Mouse (Mus musculus) heart, adult 9 months (tissue): Measurements from ENCODE around the gene Cyp46a1.

ENCODE experiments used
- DNase-seq, 2 experiments: peaks; one replicate each; pipeline ENCODE4 v3.0.0; 2022; ENCODE audit warnings: low spot score in 2 of 2

The Cyp46a1 gene

DNA sequence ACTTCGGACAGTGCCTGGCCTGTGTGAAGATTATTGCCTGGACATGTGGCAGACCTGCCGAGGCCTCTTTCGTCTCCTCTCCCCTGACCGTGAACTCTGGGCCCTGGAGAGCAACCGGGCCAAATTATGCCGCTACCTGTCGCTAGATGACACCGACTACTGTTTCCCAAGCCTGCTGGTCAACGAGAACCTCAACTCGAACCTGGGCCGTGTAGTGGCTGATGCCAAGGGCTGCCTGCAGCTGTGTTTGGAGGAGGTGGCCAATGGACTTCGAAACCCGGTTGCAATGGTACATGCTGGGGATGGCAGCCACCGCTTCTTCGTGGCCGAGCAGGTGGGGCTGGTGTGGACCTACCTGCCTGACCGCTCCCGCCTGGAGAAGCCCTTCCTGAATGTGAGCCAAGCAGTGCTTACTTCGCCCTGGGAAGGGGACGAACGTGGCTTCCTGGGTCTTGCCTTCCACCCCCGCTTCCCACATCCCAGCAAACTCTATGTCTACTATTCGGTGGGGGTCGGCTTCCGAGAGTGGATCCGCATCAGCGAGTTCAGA, 22.4 kb upstream of the Cyp46a1 start:
- DNase-seq, result no peak

DNA sequence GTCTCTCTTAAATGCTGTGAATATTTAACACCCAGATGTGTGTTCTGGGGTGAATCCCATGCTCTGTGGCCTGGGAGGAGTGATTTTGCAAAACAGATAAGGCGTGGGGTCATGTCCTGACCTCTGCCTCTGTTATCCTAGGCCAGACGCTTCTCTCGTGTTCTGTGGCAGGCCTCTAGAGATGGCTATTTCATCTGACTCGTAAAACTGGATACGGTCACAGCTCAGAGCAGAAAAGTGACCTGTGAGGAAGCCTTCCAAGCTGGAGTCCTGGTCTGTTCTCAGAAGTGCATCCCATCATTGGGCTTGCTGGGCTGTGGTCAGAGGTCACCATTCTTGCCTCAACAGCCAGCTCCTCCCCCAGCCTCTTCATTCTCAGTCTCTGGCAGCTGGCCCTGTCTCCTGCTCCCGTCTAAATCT, 21.7 kb upstream of the Cyp46a1 start:
- no peak for DNase-seq

DNA sequence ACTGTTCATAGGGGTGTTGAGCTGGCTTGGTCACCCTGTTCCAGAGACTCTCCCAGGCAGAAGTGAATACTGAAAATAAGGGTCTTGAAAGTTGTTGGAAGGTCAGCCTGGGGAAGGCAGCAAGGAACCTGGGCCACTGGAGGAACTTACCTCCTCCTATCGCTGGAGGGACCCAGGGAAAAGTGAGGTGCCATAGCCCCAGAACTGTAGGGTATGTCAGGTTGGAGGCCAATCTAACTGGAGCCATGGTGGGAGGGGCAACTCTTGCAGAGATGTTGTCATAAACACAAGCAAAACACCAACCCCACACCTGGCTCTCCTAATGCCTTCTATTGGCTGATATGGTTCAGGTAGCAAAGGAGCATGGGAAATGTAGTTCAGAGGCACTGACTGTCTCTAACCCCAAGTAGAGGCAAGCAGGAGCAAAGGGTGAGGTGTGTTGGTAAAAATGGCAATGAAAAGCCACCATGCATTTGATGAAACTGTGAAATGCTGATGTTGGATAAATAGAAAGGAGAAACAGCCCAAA, 20.9 kb upstream of the Cyp46a1 start:
- no peak for DNase-seq

DNA sequence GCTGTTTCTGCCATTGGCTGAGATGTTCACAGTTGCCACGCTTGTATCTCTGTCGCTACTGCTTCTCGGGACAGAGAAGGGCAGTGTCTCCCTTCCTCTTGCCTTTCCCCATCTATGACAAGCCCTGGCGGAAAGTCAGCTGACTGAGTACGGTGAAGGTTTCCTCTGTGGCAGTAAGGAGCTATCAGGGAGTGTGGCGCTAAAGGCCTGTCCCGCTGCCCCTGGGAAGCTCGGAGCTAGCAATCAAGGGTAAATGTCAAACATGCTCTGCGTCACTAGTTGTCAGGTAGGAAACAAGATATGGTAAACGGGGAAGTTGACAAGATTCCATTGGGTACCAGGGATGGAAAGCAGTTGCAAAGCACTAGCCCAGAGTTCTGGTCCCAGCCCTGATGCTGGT, 18.4 kb upstream of the Cyp46a1 start:
- no peak for DNase-seq

DNA sequence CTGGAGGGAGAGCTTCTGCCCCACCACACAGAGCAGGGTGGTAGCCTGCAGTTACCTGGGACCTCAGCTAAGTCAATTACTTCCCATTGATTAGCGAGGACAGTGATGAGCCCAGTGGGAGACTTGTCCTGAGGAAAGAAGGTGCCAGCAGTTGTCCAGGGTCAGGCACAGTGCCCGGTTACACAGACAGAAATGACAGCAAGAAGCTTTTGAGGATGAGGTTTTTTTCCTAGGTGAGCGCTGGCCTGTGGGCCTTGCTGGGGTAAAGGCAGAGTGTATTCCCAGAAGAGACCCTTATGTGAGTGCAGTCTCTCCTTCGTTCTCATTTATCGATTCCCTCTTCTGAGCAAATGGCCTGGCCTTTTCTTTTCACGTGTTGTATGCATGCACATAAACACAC, 17.5 kb upstream of the Cyp46a1 start:
- no peak for DNase-seq

DNA sequence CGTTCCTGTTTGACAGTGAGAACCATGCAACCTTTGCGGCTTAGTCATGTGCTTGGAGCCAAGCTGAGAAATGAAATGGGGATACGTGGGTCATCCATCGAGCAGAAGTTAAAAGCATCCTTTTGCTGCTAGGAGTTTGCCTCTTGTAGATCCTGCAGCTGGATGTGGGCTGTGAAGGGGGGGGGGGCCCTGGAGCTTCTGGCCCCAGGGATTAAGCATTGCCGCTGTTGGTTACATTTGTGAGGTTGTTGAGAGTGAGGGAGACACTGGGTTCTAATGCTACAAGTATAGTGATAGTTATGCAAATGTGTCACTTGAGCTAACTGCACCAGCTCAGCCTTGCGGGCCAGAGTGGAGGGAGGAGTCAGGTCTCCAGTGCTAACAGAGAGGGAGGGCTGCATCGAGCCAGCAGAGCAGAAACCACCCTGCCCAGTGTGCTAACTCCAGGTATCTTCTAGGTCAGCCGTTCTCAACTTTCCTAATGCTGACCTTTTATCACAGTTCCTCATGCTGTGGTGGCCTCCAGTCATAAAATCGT, 16.9 kb upstream of the Cyp46a1 start:
- DNase-seq, result no peak

DNA sequence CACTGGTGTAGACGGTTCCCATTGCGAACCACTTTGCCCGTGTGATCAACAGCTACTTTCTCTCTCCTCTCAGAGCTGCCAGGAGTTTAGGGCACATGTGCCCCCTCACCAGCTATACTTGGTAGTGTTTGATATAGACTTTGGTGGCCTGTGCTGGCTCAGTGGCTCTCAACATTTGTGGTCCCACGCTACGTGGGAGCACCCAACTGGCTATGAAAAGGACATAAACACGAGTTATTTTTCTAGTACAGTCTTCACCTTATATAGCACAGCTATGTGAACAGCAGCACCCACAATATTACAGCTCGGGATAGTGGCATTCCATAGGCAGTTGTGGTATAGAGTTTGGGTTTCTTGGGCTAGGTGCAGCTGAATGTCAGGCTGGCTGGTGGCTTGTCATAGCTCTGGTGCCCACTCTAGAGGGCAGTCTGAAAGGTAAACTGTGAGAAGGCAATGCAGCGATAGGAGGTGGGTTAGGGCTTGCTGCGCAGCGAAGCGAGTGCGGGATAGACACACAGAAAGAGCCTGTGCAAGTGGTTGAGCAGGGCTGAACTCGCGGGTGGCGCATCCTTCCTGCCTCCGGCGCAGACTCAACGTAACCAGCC, 16.3 kb upstream of the Cyp46a1 start:
- DNase-seq, result no peak

DNA sequence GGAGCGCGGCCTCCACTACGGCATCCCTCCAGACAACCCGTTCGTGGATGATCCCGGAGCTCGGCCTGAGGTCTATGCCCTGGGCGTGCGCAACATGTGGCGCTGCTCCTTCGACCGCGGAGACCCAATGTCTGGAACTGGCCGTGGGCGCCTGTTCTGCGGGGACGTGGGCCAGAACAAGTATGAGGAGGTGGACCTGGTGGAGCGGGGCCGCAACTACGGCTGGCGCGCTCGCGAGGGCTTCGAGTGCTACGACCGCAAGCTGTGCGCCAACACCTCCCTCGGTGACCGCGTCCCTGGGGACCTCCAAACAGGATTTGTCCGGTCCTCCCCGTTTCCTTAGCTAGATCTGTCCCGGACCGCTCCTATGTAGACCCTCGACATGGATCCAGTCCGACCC, 15.7 kb upstream of the Cyp46a1 start:
- no peak for DNase-seq

DNA sequence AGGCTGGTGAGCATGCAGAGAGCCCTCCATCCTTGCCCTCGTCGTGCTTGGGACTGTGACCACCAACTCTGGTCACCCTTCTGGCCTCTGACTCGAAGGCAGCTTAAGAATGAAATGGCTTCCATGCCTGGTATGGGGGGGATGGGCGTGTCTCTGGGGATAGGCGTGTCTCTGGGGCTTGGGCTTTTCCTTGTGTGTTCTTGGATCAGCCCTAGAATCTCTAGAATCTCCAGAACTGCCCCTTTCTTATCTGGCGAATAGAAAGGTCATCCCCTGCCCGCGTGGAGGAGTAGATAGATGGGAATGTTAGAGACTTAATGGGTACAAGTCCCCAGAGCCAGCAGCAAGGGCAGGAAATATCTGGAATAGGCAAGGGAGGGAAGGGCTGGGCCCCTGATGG, 14.1 kb upstream of the Cyp46a1 start:
- no peak for DNase-seq

DNA sequence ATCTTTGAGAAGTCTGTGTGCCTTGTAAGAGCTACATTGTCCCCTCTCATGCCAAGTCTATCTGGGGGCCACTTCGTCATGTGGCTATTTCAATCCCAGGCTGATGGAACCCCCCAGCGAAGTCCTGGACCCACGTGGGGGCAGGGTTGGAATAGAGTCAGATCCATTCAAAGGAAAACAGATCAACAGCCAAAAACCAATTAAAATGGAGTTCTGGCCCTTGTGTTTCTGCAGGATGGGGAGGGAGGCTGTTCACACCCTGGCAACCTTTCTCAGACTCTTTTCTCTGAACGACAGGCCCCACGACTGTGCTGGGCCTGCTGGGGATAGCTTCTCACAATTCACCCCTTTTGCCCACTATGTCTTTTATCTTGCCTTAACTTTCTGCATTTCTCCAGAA, 7.8 kb upstream of the Cyp46a1 start:
- DNase-seq, result no peak

DNA sequence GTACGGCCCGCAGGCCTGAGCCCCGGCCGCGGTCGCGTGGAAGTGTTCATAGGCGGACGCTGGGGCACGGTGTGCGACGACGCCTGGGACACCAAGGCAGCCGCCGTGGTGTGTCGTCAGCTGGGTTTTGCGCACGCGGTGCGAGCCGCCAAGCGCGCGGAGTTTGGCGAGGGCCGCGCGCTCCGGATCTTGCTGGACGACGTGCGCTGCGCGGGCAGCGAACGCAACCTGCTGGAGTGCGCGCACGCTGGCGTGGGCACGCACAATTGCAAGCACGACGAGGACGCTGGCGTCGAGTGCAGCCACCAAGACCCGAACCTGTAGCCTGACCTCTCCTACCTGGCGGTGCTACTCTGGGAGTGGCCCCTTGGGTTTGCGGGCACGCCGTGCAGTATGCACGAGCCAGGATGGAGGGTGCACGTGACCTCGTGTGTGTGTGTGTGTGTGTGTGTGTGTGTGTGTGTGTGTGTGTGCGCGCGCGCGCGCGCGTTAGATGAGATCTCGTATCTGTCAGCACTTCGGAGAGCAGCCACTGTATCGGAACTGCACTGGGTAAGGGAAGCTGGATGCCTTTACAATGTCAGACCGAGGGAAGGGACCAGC, 6.2 kb upstream of the Cyp46a1 start:
- DNase-seq, result no peak

DNA sequence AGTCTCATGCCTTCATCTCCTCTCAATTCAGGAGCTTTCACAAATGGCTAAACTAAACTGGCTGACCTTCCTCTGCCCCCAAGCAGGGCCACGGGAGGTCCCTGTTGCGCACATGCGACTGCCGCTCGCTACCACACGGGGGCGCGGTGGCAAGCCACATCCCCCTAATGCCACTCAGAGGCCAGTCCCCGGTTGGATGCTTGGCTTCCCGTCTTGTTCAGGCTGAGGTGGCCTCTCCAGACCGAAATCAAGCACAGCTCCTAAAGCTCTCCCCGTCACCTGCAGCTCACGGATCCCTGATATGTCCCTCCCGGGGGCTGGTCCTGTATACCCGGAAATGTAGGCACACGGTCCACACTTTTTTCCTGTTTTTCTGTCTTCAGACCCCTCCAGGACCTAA, 1.1 kb upstream of the Cyp46a1 start:
- peak; percentile 89 to 90 for DNase-seq

DNA sequence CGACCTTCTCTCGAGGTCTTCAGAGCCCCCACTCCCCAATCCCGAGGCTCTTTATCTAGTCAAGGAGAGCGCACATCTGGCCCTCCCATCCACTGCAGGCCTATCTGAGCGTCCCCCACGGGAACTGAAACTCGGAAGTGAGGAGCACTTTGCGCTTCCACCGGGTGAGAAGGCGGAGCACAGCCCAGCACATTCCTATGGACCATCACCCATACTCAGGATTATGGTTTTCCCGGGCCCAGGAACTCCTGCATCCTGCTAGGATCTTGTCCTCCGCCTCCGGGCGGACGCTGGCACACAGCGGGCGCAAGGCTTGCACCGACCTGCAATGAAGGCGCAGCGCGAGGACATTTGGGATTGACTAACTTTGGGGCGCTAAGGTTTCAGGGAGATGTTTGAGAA, 699 bp upstream of the Cyp46a1 start:
- DNase-seq, result peak in 1 of 2 experiments; percentile 49

DNA sequence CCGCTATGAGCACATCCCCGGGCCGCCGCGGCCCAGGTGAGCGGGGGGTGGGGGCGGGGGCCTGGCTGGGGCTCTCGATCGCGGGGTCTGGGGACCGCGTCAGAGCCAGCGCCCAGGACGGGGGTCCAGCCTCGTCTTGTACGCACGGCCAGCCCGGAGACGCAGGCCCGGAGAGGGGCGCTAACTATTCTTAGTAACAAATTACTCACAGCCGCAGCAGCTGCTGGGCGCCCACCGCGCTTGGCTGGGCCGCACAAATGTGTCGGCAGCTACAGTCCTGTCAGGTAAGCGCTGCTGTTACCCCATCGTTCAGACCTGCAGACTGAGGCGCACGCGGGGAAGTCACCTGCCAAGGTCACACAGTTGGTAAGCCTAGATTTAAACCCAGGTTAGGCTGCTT, 348 bp downstream of the Cyp46a1 start:
- no peak for DNase-seq

DNA sequence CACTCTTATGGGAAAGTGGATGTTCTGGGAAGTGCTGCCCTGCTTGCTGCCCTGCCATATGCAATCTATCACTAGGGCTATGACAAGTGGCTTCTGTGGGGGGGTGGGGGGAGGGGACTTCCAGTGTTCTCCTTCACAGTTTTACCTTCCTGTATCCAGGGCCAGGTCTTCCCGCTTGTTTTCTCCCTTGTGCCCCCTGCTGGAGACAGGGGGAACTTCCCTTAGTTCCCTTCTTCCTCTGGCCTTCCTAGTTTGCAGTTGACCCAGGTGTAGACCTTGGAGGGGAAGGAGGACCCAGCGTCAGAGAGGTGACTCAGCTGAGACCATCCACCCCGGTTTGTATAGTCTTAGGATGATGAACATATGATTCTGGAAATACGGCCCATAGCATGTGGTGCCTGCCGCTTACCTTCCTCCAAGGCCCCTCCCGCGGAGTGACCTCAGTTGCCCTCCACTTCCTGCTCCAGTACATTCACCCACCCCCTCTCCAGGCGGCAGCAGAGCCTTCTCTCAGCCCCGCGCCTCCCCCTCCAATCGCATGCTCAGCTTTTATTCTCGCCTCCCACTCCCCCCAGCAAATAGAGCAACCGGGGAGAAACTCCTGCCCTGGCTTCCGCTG, 4.5 kb downstream of the Cyp46a1 start:
- no peak for DNase-seq

DNA sequence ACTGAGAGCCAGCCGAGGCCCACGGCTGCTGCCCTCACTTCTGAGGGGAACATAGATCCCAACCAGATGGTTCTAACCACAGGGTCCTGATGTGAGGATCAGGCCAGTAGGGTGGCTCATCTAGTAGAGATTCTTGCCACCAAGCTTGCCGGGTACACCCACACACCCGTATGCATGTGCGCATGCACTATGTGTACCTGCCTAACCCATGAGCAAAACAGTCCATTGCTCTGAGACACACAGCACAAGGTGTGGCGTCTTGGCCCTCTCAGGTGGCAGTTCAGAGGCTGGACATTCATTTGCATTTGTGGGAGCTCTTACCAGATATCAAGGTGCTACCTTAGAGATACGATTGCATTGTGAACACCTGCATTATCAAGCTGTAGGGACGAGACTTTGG, 14.0 kb downstream of the Cyp46a1 start:
- no peak for DNase-seq

DNA sequence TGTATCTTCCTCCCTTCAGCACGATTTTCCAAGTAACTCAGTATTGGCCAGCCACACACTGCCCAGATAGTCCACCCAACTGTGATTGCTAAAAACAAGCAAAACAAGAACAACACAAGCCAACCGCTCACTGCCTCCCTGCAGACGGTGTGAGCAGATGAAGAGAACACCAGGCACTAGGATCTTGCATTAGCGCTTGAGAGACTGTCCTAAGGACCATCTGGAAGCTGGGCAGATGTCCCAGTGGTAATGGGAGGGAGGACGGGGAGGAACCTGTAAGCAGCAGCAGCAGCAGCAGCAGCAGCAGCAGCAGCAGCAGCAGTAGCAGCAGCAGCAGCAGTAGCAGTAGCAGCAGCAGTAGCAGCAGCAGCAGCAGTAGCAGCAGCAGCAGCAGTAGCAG, 14.8 kb downstream of the Cyp46a1 start:
- DNase-seq, result no peak

DNA sequence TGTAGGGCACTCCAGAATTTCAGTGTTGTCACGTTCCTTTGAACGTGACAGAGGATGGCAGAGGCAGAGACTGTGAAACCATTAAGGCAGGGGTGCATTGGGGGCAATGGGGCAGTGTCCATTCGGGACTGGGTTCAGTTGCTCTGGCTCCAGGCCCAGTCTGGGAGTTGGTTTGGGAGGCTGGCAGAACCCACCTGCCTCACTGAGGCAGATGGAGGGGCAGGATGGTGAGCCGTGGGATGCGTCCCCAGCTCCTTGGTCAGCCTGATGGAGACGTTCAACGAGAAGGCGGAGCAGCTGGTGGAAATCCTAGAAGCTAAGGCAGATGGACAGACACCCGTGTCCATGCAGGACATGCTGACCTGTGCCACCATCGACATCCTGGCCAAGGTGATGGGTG, 16.8 kb downstream of the Cyp46a1 start:
- no peak for DNase-seq

DNA sequence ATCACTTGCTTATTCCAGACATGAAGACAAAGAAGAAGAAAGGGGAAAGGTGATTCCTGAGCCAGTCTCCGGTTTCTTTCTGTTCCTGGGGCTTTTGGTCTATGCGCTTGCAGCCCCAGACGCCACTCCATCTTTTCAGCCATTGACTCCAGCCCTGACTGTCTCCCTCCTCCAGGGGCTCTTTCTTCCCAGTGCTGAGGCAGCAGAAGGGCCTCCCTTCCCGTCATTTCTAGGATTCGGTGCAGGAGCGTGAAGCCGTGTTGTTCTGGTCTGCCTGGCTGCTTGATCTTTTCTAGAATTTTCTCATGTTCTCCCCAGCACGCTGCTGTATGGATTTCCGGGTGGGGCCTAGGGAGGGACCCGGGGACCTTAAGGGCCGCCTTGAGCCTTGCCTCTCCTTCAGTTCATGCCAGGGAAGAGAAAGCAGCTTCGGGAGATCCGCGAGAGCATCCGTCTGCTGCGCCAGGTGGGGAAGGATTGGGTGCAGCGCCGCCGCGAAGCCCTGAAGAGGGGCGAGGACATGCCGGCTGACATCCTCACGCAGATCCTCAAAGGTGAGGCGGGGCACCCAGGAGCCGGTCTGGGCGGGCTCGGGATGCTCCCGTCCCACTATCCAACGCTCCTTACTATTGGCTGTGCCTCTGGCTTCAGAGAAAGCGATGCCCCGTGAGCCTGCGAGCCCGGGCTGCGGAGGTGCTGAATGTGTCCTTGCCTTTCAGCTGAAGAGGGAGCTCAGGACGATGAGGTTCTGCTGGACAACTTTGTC, 18.4 kb downstream of the Cyp46a1 start:
- DNase-seq, result no peak

DNA sequence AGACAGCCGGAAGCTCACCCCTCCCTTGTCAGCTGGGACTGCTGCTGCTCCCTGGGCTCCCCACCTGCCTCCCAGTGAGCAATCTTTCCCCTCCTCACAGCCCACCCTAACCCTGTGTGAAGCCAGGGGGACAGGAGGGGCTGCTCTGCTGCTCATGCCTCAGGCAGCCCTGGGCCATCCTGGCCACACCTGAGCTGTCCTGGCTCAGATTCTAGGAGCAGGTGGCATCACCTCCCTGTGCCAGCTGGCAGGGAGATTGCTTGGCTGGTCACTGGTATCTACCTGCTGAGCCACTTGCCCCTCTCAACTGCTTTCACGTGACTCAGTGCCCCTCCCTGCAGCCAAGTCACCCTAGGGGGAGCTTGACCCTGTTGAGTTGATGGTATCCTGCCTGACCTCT, 20.1 kb downstream of the Cyp46a1 start:
- DNase-seq, result no peak

DNA sequence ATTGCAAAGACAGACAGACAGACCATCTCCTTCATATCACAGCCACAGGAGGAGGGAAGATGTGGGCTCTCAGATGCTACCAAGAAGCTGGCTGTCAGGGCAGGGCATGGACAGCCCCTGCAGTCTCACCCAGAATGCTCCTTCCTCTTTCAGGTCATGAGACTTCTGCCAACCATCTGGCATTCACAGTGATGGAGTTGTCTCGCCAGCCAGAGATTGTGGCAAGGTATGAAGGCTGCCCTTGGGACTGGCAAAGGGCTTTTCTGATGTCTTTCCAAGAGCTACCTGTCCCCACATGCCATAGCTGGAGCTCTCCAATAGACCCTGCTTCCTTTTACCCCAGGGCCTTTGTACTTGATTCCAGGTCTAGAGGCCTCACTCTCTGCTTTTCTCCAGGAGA, 21.1 kb downstream of the Cyp46a1 start:
- no peak for DNase-seq

DNA sequence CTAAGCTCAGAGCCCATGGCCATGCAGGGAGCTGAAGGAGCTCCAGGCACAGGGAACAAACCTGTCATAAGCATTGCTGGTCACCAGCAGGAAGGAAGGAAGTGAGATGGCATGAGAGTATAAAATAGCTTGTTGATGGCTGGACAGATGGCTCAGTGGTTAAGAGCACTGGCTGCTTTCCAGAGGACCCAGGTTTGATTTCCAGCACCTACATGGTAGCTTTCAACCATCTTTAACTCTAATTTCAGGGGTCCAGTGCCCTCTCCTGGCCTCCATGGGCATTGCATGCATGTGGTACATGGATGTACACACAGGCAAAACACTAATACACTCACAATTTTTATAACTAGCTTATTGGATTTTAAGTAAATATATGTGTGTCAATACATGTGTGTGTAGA, 21.8 kb downstream of the Cyp46a1 start:
- DNase-seq, result no peak
